Mouse (Mus musculus) intestine, postnatal 0 days (tissue): ENCODE measurements around the gene Slc36a3. TPM values are rescaled to one million over a fixed set of nuclear protein-coding genes. Genes with fewer than 3 reads are reported as not detected.

Experiments
- ATAC-seq: fragments of 200-750 bp; cut with Nextera tagmentation; 2 replicates; pipeline ENCODE4 v1.8.0; 2017; ENCODE audit warnings: mild to moderate bottlenecking, moderate TSS enrichment, moderate library complexity
- H3K27ac ChIP-seq: fragments of 300-500 bp; sonication (generic); 2 replicates; pipeline ENCODE4 v1.5.1; 2014; ENCODE audit warnings: mild to moderate bottlenecking, low read depth, low read length, moderate library complexity
- H3K27me3 ChIP-seq: fragments of 300-500 bp; sonication (generic); replicated peaks from 2 replicates; pipeline ENCODE4 v1.6.1; 2014; ENCODE audit warnings: low read length, mixed read lengths; ENCODE audit not compliant: control insufficient read depth, insufficient read depth
- H3K36me3 ChIP-seq: fragments of 300-500 bp; sonication (generic); 2 replicates; pipeline ENCODE4 v1.6.1; 2014; ENCODE audit warnings: mild to moderate bottlenecking, moderate library complexity; ENCODE audit not compliant: control insufficient read depth, insufficient read depth
- H3K4me1 ChIP-seq: fragments of 300-500 bp; sonication (generic); replicated peaks from 2 replicates; pipeline ENCODE4 v1.6.1; 2014; ENCODE audit warnings: antibody characterized with exemption, low read length, mixed read lengths; ENCODE audit not compliant: control insufficient read depth, insufficient read depth
- H3K4me2 ChIP-seq: fragments of 300-500 bp; sonication (generic); replicated peaks from 2 replicates; pipeline ENCODE4 v1.6.1; 2014; ENCODE audit warnings: low read depth, mild to moderate bottlenecking, moderate library complexity
- H3K4me3 ChIP-seq: fragments of 300-500 bp; sonication (generic); 2 replicates; pipeline ENCODE4 v1.5.1; 2014; ENCODE audit warnings: low read depth, low read length
- H3K9ac ChIP-seq: fragments of 300-500 bp; sonication (generic); 2 replicates; pipeline ENCODE4 v1.6.1; 2014; ENCODE audit warnings: mild to moderate bottlenecking, low read depth, low read length
- H3K9me3 ChIP-seq: fragments of 300-500 bp; sonication (generic); 2 replicates; pipeline ENCODE4 v1.6.1; 2016; ENCODE audit warnings: mixed run types; ENCODE audit not compliant: control insufficient read depth
- CTCF ChIP-seq: sonication (generic); IDR thresholded peaks from 2 replicates; pipeline ENCODE4 v1.5.1; 2016; ENCODE audit warnings: low read depth, mild to moderate bottlenecking, control low read depth, antibody characterized with exemption, moderate library complexity
- WGBS: fragments of 180-500 bp; shearing (Covaris S2); extraction: QIAGEN DNeasy Blood & Tissue Kit; methylation state at CpG from one replicate; pipeline ENCODE4 v1.1.7; 2014; 5-methylcytosine and 5-hydroxymethylcytosine counted together
- polyA plus RNA-seq: library from polyadenylated mRNA; unstranded; fragments of >200 nt; fragmentation: Nextera tagmentation; extraction: Ambion mirVana; gene quantifications from 2 replicates; pipeline ENCODE4 v1.2.1, GENCODE M21; 2015

Gene Slc36a3
- polyA plus RNA-seq, 1 experiment from 2014 or later: not detected

DNA sequence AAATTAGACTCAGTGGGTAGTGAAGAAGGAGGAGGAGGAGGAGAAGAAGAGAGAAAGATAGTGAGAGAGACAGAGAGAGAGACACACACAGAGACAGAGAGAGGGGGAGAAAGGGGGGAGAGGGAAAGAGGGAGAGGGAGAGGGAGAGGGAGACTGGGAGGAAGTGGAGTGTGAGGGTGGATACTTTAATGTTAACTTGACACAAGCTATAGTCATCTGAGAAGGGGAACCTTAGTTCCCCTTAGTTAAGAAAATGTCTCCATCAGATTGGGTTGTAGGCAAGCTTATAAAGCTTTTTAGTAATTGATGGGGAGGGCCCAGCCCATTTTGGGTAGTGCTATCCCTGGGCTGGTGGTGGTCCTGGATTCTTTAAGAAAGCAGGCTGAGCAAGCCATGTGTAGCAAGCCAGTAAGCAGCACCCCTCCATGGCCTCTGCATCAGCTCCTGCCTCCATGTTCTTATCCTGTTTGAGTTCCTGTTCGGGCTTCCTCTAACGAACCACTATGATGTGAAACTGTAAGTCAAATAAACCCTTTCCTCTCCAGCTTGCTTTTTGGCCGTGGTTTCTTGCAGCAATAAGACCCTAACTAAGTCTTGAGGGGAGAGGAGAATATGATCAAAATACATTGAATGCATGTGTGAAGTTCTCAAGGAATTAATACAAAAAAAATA lies 3.0 kb upstream of the Slc36a3 start:
- no peaks in the 10 kb centered on the region for H3K4me1 ChIP-seq
- no peak overlapping the region for H3K9ac ChIP-seq
- H3K4me2 ChIP-seq: no peak overlapping the region
- no peak for ATAC-seq
- 43% methylated on average over 3 of the region's 3 CpGs for WGBS
- no peak overlapping the region for H3K4me3 ChIP-seq
- no peaks in the 10 kb centered on the region for H3K9me3 ChIP-seq
- no peak overlapping the region; the same call in 1 of the 2 replicates for H3K27ac ChIP-seq
- H3K36me3 ChIP-seq: no peaks in the 10 kb centered on the region
- TF ChIP-seq CTCF: no peak
- no peaks in the 10 kb centered on the region for H3K27me3 ChIP-seq

DNA sequence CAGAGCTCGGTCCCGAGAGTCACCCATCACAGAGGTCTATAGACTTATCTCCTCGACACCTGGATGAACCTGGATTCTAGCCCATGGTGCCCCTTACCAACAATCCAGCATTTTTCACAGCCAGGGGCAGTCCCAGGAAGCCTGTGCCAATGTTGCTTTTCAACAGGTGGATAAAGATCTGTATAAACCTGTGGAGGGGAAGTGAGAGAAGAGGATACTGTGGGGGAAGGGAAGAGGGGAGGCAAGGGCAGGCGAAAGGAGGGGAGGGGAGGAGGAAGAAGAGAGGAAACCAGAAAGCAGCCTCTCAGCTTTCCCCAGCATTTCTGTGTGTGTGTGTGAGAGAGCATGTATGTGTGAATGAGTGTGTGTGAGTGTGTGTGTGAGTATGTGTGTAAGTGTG lies 3.0 kb downstream of the Slc36a3 start:
- no peak overlapping the region for H3K9ac ChIP-seq
- H3K4me2 ChIP-seq: no peak overlapping the region
- H3K9me3 ChIP-seq: no peaks in the 10 kb centered on the region
- no peak overlapping the region for H3K27ac ChIP-seq
- no peaks in the 10 kb centered on the region for H3K4me1 ChIP-seq
- ATAC-seq: no peak
- 75% methylated on average over 4 of the region's 4 CpGs for WGBS
- TF ChIP-seq CTCF: no peak
- no peaks in the 10 kb centered on the region for H3K27me3 ChIP-seq
- H3K4me3 ChIP-seq: no peak overlapping the region
- H3K36me3 ChIP-seq: no peaks in the 10 kb centered on the region

DNA sequence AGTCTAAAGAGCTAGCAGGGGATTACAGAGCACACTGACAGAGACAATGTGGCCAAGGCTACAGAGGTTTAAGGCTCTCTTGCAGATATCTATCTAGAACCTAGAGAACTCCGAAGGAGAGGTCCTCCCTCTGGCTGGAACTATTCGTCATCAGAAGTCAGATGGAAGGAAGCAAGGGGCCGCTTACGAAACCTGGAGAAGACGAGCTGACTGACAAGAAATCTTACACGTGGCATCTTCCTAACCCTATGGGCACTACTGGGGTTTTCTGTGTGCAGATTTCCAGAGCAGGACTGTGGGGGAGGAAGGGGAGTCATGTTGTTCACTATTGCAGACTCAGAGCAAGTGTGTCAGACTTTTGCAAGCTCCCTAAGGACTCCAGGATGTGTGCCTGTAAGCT lies 4.1 kb downstream of the Slc36a3 start:
- Histone ChIP-seq H3K27me3 (no peaks in the 10 kb centered on the region), H3K4me2 (no peak overlapping the region), H3K9ac (no peak overlapping the region), H3K36me3 (no peaks in the 10 kb centered on the region), H3K4me1 (no peaks in the 10 kb centered on the region), H3K27ac (no peak overlapping the region), H3K4me3 (no peak overlapping the region), H3K9me3 (no peaks in the 10 kb centered on the region)
- WGBS: 67% methylated on average over 6 of the region's 6 CpGs
- no peak for TF ChIP-seq CTCF
- ATAC-seq: no peak

DNA sequence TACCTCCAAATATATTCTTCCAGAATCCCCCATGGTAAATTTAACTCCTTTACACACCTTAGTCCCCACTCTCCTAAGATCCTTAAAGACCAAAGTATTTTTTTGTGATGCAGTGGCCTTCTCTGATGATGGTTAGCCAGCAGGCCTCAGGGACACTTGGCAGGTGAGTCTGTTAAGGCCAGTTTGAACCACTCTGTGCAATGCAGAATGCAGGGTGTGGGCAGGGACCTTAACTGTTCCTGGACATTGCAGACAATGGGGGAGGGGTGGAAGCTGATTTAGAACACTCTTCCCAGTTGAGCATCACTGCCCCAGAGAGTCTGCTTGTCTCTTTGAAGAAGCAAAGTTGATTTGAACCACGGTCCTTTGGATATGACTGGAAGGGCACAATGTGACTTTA lies 4.7 kb downstream of the Slc36a3 start:
- no peak for ATAC-seq
- H3K9me3 ChIP-seq: no peaks in the 10 kb centered on the region
- H3K27ac ChIP-seq: no peak overlapping the region
- TF ChIP-seq CTCF: no peak
- no peaks in the 10 kb centered on the region for H3K36me3 ChIP-seq
- H3K4me1 ChIP-seq: no peaks in the 10 kb centered on the region
- 87% methylated on average over 1 of the region's 1 CpGs for WGBS
- H3K4me3 ChIP-seq: no peak overlapping the region
- no peak overlapping the region for H3K9ac ChIP-seq
- no peak overlapping the region for H3K4me2 ChIP-seq
- no peaks in the 10 kb centered on the region for H3K27me3 ChIP-seq

DNA sequence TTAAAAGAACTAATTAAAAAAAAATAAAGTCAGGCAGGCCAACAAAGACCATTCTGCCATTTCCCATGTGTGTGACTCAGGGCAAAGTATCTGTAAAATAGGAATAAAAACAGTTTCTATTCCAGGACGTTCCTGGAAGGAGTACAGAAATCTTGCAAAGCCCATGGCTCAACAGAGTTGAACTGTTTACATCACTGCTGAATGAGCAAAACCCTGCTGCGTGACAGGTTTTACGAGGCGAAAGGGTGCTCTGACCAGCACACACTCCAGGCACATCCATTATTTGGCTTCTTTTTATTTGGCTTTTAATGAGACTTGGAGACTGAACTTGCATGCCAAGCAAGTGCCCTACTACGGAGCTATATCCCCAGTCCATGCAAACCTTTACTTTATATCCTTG lies 7.5 kb downstream of the Slc36a3 start:
- H3K4me3 ChIP-seq: no peak overlapping the region
- H3K27me3 ChIP-seq: no peaks in the 10 kb centered on the region
- no peak overlapping the region for H3K27ac ChIP-seq
- ATAC-seq: no peak
- 58% methylated on average over 5 of the region's 5 CpGs for WGBS
- H3K9me3 ChIP-seq: no peaks in the 10 kb centered on the region
- TF ChIP-seq CTCF: no peak
- no peak overlapping the region for H3K9ac ChIP-seq
- no peaks in the 10 kb centered on the region for H3K4me1 ChIP-seq
- H3K36me3 ChIP-seq: no peaks in the 10 kb centered on the region
- H3K4me2 ChIP-seq: no peak overlapping the region

DNA sequence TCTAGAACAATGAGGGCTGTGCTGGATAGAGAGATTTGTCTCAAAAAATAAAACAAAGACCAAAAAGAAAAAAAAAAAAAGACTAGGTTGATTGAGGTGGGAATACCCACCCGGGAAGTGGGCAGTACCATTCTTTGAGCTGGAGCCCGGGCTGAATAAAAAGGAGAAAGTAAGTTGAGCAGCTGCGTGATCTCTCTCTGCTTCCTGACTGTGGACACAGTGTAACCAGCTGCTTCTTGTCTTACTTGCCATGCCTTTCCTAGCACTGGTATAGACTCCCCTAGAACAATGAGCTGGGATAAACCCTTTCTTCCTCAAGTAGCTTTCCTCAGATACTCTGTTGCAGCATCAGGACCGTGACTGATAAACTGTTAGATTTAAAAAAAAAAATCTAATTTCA lies 10.0 kb downstream of the Slc36a3 start:
- ATAC-seq: no peak

DNA sequence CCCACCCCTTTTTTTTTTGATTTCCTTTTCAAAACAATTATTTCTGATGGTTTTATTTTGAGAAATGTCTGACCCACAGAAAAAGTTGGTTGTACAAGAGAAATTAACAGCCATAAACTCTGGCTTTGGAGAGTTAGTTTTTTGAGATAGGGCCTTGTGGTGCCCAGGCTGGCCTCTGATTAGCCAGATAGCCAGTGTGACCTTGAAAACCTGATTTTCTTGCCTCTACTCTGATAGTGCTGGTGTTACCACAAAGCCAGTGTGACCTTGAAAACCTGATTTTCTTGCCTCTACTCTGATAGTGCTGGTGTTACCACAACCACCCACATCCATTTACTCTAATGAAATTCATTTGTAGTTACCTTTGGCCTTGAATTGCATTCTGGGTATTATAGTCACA lies 13.9 kb downstream of the Slc36a3 start:
- ATAC-seq: no peak
- H3K4me3 ChIP-seq: no peak overlapping the region

More for the DNA sequence above, 10.0 kb downstream of the Slc36a3 start:
- H3K4me2 ChIP-seq: no peak overlapping the region
- H3K9me3 ChIP-seq: no peaks in the 10 kb centered on the region
- H3K4me3 ChIP-seq: no peak overlapping the region
- TF ChIP-seq CTCF: no peak
- no peak overlapping the region for H3K9ac ChIP-seq
- no peaks in the 10 kb centered on the region for H3K36me3 ChIP-seq
- H3K27me3 ChIP-seq: no peaks in the 10 kb centered on the region
- no peak overlapping the region for H3K27ac ChIP-seq
- 74% methylated on average over 4 of the region's 4 CpGs for WGBS
- H3K4me1 ChIP-seq: no peaks in the 10 kb centered on the region

More for the DNA sequence above, 13.9 kb downstream of the Slc36a3 start:
- Histone ChIP-seq H3K9me3 (no peaks in the 10 kb centered on the region), H3K36me3 (no peaks in the 10 kb centered on the region), H3K4me1 (no peaks in the 10 kb centered on the region), H3K9ac (no peak overlapping the region), H3K27ac (no peak overlapping the region), H3K4me2 (no peak overlapping the region), H3K27me3 (no peaks in the 10 kb centered on the region)
- TF ChIP-seq CTCF: no peak
